Mouse (Mus musculus) spleen, adult 2 months (tissue): Measurements from ENCODE around the gene Fcamr.

Experiments
- CTCF ChIP-seq: fragments of 200-500 bp; IDR thresholded peaks from 2 replicates; pipeline ENCODE4 v1.5.1; 2011; ENCODE audit warnings: mild to moderate bottlenecking, inconsistent platforms; ENCODE audit not compliant: insufficient read depth, insufficient read length, insufficient replicate concordance; ENCODE audit errors: extremely low read depth
- POLR2A ChIP-seq: fragments of 200-500 bp; IDR thresholded peaks from 2 replicates; pipeline ENCODE4 v1.6.1; 2011; ENCODE audit warnings: low read depth, low read length, inconsistent platforms

GRCm38 (mm10) chr1:130784054-130784453, 16.6 kb upstream of the Fcamr start:
- no peak for TF ChIP-seq POLR2A
- TF ChIP-seq CTCF, result peak; percentile 39; the same call in 1 of the 2 replicates
